Mouse (Mus musculus): Measurements from ENCODE around the gene Ddx55. TPM values are rescaled to one million over a fixed set of nuclear protein-coding genes. Genes with fewer than 3 reads are reported as not detected.

The Ddx55 gene
- polyA plus RNA-seq (2015; fragmentation: Nextera tagmentation; extraction: Ambion mirVana), result 28.2 and 28.8 TPM in 2 replicates

DNA sequence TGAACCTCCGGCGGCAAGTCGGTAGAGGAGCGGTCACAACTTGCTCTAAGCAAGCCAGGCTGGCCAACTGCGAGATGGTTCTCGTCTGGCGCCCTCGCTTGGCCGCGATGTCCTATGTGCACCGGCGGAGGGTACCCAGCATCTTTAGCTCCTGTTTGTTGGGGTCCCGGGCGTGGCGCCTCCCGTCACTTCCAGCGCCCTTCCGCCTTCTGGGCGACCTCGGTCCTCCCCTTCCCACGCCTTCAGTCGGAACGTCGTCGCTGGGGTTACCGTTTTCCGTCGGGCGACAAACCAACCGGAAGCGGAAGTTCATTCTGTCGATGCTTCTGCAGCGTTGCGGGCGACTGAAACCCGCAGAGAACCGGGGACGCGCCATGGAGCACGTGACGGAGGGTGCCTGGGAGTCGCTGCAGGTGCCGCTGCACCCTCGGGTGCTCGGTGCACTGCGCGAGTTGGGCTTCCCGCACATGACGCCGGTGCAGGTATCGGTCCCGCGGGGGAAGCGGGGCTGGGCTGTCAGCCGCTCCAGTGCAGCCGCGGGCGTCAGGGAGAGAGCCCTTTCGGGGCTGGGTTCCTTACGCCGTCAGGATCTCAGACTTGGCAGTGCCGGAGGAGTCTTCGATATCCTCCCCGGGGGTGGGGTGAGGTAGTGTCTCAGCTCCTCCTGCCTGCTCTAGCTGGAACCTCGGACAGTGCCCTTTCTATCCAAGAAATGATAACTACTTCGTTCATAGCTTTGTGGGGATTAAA, at the start of gene Ddx55:
Gene Ddx55 (plus strand): TSS at position 307 of the 750 bp plus-strand sequence.
- H3K4me3 ChIP-seq, result peak within 1 kb of the TSS; percentile 94
- H3K36me3 ChIP-seq, result peaks cover 41% of the 10 kb centered on the region
- peak within 1 kb of the TSS; percentile 85 for H3K27ac ChIP-seq (replicated peaks)
- H3K9me3 ChIP-seq, result no peaks in the 10 kb centered on the region
- peak within 1 kb of the TSS; percentile 85 for H3K9ac ChIP-seq (replicated peaks)
- H3K4me1 ChIP-seq, result peaks cover 17% of the 10 kb centered on the region
- WGBS, result under 1% methylated on average over 66 of the region's 66 CpGs
- peak; percentile 89 for ATAC-seq (replicated peaks)
- no peaks in the 10 kb centered on the region for H3K27me3 ChIP-seq
- H3K4me2 ChIP-seq (replicated peaks), result peak within 1 kb of the TSS; percentile 84

DNA sequence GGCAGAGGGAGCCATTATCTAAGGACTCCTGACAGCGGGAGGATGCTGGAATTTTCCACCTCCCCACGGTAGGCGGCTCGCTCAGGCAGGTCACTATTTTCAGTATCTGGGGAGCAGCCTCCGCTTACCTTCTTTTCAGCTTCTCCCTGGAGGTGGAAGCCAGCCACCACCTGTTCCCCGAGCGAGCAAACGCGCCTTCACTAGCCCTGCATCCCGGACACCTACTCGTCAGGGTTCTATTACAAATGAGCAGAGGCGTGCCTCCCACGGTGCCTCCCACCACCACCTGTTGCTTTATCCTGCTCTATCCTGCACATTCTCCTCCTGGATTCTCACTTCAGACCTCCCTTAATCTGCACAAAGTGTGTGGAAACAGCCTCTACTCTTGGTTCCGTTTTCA, 48.9 kb upstream of the Ddx55 start:
- Histone ChIP-seq H3K9ac (replicated peaks) (no peak overlapping the region), H3K27me3 (no peaks in the 10 kb centered on the region), H3K9me3 (no peaks in the 10 kb centered on the region), H3K4me1 (no peaks in the 10 kb centered on the region), H3K36me3 (peaks cover 7% of the 10 kb centered on the region; the same call in 1 of the 2 replicates), H3K4me2 (replicated peaks) (no peak overlapping the region), H3K4me3 (no peak overlapping the region), H3K27ac (replicated peaks) (no peak overlapping the region)
- 61% methylated on average over 14 of the region's 14 CpGs for WGBS
- no peak for ATAC-seq (replicated peaks)

DNA sequence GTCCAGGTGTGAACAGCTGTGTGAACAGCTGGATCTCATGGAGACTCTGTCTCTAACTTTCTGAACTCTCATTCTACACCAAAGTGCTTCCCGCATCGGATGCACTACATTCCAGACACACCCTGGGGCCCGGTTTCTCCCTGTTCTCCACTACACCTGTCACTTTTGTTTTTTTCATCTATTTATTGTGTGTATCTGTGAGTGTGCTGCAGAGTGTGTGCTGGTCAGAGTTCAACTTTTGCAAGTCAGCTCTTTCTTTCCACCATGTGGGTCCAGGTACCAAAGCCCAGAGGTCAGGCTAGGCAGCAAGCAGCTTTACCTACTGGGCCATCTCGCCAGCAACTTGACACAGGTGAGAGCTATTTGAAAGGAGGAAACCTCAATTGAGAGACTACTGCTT, 47.4 kb upstream of the Ddx55 start:
- ATAC-seq (replicated peaks), result no peak
- WGBS, result 92% methylated on average over 4 of the region's 4 CpGs
- Histone ChIP-seq H3K9me3 (no peaks in the 10 kb centered on the region), H3K9ac (replicated peaks) (no peak overlapping the region), H3K27ac (replicated peaks) (no peak overlapping the region), H3K36me3 (peaks cover 7% of the 10 kb centered on the region; the same call in 1 of the 2 replicates), H3K4me1 (no peaks in the 10 kb centered on the region), H3K4me2 (replicated peaks) (no peak overlapping the region), H3K27me3 (no peaks in the 10 kb centered on the region), H3K4me3 (no peak overlapping the region)

DNA sequence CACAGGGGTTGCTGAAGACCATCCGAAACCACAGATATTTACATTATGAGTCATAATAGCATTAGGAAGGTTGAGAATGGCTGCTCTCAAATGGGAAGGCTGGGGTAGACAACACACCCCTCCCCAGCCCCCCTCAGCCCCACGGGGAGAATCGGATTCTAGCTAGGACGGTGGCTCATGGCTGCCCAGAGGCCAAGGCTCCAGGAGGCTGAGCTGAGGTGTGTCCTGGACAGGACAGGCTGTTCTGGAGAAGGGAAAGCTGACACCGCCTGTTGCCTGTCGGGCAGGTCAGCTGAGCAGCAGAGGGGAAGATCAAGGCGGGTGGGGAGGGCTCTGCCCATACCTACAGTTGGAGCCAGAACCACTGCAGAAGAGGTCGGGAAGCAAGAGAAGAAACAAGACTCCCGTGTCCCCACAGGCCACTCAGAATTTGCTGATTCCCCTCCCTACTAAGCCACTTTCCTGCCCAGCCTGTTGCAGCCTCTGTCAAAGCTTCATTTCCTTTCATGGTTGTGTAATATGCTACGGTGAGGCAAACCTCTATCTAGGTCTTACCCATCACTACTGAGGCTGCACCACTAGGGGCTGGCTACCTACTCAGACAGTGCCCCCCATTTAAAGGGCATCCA, 45.8 kb upstream of the Ddx55 start:
- no peak overlapping the region for H3K9ac ChIP-seq (replicated peaks)
- ATAC-seq (replicated peaks), result no peak
- no peak overlapping the region for H3K4me3 ChIP-seq
- no peaks in the 10 kb centered on the region for H3K4me1 ChIP-seq
- no peaks in the 10 kb centered on the region for H3K27me3 ChIP-seq
- H3K27ac ChIP-seq (replicated peaks), result no peak overlapping the region
- 83% methylated on average over 10 of the region's 10 CpGs for WGBS
- no peak overlapping the region for H3K4me2 ChIP-seq (replicated peaks)
- peaks cover 4% of the 10 kb centered on the region; the same call in 1 of the 2 replicates for H3K36me3 ChIP-seq
- H3K9me3 ChIP-seq, result no peaks in the 10 kb centered on the region

DNA sequence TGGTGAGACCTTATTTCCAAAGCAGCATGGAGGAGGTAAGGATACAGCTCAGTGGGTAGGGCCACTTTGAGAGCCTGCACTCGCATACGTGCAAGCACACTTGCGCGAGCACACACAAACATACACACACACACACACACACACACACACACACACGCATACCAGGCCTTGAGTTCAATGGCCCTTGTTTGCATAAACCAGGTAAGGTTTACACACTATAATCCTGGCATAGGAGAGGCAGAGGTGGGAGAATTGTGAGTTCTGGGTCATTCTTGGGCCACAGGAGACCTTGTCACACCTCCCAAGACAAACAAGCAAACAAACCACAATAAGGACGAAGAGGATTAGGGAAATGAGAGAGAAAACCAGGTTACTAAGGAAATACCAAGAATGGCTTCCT, 43.5 kb upstream of the Ddx55 start:
- Histone ChIP-seq H3K9ac (replicated peaks) (no peak overlapping the region), H3K4me2 (replicated peaks) (no peak overlapping the region), H3K9me3 (no peaks in the 10 kb centered on the region), H3K36me3 (peaks cover 10% of the 10 kb centered on the region), H3K27ac (replicated peaks) (no peak overlapping the region), H3K4me3 (no peak overlapping the region), H3K27me3 (no peaks in the 10 kb centered on the region), H3K4me1 (no peaks in the 10 kb centered on the region)
- WGBS, result 96% methylated on average over 6 of the region's 6 CpGs
- ATAC-seq (replicated peaks), result no peak

DNA sequence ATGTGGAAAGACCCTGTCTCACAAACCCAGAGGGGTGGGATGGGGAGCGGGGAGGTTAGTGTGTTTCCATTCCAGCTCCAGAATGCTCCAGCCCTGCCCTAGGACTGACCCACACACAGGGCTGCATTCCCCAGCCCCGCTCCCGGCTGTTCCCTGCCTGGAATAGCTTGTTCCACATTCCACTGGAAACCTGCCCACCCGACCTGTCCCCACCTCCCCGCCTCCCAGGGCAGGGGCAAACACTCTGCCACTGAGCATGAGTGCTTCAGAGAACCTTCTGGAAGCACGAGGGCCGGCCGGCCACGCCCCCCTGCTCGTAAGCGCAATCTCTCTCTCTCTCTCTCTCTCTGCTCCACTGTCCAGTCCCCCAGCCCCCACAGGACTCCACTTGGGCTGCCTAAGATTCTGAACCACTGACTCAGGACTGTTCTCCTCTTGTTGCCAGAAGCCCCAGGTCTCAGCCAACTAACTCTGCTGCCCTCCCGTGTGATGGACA, 42.9 kb upstream of the Ddx55 start:
- 88% methylated on average over 12 of the region's 12 CpGs for WGBS
- H3K27ac ChIP-seq (replicated peaks), result no peak overlapping the region
- H3K4me1 ChIP-seq, result no peaks in the 10 kb centered on the region
- H3K4me2 ChIP-seq (replicated peaks), result no peak overlapping the region
- no peaks in the 10 kb centered on the region for H3K27me3 ChIP-seq
- peaks cover 14% of the 10 kb centered on the region for H3K36me3 ChIP-seq
- no peak overlapping the region for H3K4me3 ChIP-seq
- no peak for ATAC-seq (replicated peaks)
- no peaks in the 10 kb centered on the region for H3K9me3 ChIP-seq
- no peak overlapping the region for H3K9ac ChIP-seq (replicated peaks)

DNA sequence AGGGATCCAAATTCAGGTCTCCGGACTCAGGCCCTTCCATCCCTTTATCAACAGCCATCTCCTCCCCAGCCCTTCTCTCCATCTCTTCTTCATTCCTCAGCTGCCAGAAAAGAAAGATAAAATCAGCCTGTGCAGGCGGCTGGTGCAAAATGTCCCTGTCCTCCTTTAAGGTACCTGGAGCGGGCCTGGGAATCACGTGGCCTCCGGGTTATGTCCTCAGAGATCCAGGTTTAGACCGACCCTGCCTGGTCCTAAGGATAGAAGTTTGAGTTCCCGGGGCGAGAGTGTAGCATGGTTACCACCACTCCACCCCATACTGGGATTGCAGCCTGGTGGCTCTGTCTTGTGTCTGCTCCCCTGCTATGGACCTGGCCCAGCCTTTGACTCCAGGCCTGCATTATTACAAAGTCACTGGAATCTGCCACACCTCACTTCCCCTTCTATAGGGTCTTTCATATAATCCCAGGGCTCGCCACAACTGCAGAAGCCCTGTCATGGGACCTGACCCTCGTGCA, 42.1 kb upstream of the Ddx55 start:
- H3K9ac ChIP-seq (replicated peaks), result no peak overlapping the region
- H3K4me1 ChIP-seq, result no peaks in the 10 kb centered on the region
- no peak overlapping the region for H3K4me3 ChIP-seq
- no peak overlapping the region for H3K4me2 ChIP-seq (replicated peaks)
- 90% methylated on average over 10 of the region's 10 CpGs for WGBS
- no peak overlapping the region for H3K27ac ChIP-seq (replicated peaks)
- peaks cover 14% of the 10 kb centered on the region for H3K36me3 ChIP-seq
- no peaks in the 10 kb centered on the region for H3K27me3 ChIP-seq
- ATAC-seq (replicated peaks), result no peak
- no peaks in the 10 kb centered on the region for H3K9me3 ChIP-seq

DNA sequence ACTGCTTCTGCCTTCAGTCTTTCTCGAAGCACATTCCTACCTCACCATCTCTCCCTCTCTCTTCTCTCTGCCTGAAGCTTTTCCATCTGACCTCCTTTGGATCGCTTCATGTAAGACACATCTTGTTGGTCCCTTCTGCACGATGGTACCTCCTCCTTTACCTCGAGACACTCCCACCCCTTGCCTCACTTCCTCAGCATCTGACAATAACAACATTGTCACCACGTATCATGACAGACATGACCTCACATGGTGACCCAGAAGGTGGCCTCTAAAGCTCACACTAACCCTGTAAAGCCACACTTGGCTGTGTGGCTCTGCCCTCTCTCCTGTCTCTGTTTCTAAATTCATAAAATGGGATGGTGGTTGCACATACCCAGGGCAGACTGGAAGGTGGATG, 36.9 kb upstream of the Ddx55 start:
- WGBS, result 94% methylated on average over 5 of the region's 5 CpGs
- Histone ChIP-seq H3K9ac (replicated peaks) (no peak overlapping the region), H3K4me2 (replicated peaks) (no peak overlapping the region), H3K36me3 (peaks cover 14% of the 10 kb centered on the region), H3K4me3 (no peak overlapping the region), H3K27ac (replicated peaks) (no peak overlapping the region), H3K27me3 (no peaks in the 10 kb centered on the region), H3K4me1 (no peaks in the 10 kb centered on the region), H3K9me3 (no peaks in the 10 kb centered on the region)
- no peak for ATAC-seq (replicated peaks)

DNA sequence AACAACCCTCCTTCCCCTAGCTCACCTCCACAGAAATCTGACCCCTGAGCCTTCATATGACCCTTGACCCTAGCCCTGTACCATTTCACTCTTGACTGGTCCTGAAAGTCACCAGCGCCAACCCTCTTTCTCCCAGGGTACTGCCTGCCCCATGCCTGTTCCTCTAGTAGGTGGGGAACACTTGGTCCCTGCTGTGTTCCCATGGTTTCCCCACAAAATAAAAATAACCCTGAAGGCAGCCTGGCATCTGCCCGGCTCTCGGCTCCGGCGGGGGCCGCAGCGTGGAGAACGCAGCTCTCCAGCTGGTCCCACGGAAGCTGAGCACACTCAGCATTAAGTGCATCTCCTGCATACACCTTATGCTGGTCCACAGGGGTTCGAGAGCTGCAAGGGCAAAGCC, 34.0 kb upstream of the Ddx55 start:
- no peaks in the 10 kb centered on the region for H3K27me3 ChIP-seq
- 82% methylated on average over 10 of the region's 10 CpGs for WGBS
- no peak overlapping the region for H3K27ac ChIP-seq (replicated peaks)
- no peaks in the 10 kb centered on the region for H3K9me3 ChIP-seq
- H3K4me2 ChIP-seq (replicated peaks), result no peak overlapping the region
- no peak for ATAC-seq (replicated peaks)
- no peak overlapping the region for H3K9ac ChIP-seq (replicated peaks)
- H3K36me3 ChIP-seq, result peaks cover 6% of the 10 kb centered on the region
- no peak overlapping the region for H3K4me3 ChIP-seq
- no peaks in the 10 kb centered on the region for H3K4me1 ChIP-seq

DNA sequence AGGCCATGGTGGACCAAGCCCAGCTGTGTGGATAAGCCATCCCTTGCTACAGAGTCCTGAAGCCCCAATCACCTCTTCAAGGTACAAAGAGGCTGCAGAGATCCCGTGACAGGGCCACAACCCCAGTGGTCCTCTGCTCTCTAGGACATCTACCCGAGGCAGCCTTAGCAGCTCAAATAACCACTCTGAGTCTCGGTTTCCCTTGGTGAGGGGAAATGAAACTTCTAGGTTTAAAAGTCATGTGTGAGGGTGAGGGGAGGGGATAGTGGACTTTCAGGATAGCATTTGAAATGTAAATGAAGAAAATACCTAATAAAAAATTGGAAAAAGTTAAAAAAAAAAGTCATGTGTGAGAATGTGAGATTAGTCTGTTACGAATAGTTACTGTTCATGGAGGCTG, 31.1 kb upstream of the Ddx55 start:
- Histone ChIP-seq H3K9me3 (no peaks in the 10 kb centered on the region), H3K27ac (replicated peaks) (no peak overlapping the region), H3K9ac (replicated peaks) (no peak overlapping the region), H3K4me2 (replicated peaks) (no peak overlapping the region), H3K4me1 (no peaks in the 10 kb centered on the region), H3K27me3 (no peaks in the 10 kb centered on the region), H3K36me3 (no peaks in the 10 kb centered on the region), H3K4me3 (no peak overlapping the region)
- WGBS, result 96% methylated on average over 4 of the region's 4 CpGs
- ATAC-seq (replicated peaks), result no peak

DNA sequence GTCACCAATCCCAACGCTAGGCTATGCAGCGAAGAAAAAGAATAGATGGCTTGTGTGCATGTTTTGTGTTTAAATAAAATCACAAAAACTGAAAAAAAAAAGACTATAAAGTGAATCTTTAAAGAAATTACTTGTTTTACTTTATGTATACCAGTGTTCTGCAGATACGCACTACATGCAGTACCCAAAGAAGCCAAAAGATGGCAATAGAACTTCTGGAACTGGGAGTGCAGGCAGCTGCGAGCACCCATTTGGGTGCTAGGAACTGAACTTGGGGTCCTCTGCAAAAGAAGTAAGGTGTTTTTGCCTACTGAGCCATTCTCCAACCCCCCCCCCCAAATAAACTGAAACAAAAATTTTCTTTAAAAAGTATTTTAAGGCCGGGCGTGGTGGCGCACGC, 29.6 kb upstream of the Ddx55 start:
- H3K4me3 ChIP-seq, result no peak overlapping the region
- H3K4me1 ChIP-seq, result peaks cover under 1% of the 10 kb centered on the region; the same call in 1 of the 2 replicates
- no peaks in the 10 kb centered on the region for H3K36me3 ChIP-seq
- H3K27me3 ChIP-seq, result no peaks in the 10 kb centered on the region
- ATAC-seq (replicated peaks), result no peak
- no peaks in the 10 kb centered on the region for H3K9me3 ChIP-seq
- H3K27ac ChIP-seq (replicated peaks), result no peak overlapping the region
- WGBS, result 96% methylated on average over 8 of the region's 8 CpGs
- H3K4me2 ChIP-seq (replicated peaks), result no peak overlapping the region
- no peak overlapping the region for H3K9ac ChIP-seq (replicated peaks)

DNA sequence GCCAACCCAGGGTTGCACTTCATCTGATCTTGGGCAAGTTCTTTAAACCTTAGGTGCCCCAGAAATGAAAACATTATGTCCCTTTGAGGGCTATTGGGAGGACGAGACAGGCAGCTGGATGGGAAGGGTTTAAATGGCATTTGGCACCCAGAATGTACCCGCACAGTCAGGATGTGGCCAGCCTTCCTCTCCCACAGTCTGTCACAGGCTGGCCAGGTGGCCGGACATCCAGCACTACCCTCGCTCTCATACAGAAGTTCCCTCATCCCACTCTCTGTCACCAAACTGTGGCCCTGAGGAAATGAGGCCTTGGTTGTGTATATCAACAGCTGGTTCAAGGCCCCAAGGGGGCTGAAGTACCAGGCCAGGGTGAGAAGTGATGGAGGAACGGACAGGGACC, 27.7 kb upstream of the Ddx55 start:
- Histone ChIP-seq H3K27ac (replicated peaks) (no peak overlapping the region), H3K9me3 (no peaks in the 10 kb centered on the region), H3K4me3 (no peak overlapping the region), H3K4me2 (replicated peaks) (no peak overlapping the region), H3K36me3 (no peaks in the 10 kb centered on the region), H3K4me1 (peaks cover 19% of the 10 kb centered on the region), H3K27me3 (no peaks in the 10 kb centered on the region), H3K9ac (replicated peaks) (no peak overlapping the region)
- 94% methylated on average over 5 of the region's 5 CpGs for WGBS
- ATAC-seq (replicated peaks), result no peak

Measured in forebrain, embryonic 15.5 days (tissue).